Mouse (Mus musculus) megakaryocyte, embryonic 14.5 days (primary cell): Measurements from ENCODE around the gene Ace2.

Source experiments
- FLI1 ChIP-seq: IDR thresholded peaks from 2 replicates; pipeline ENCODE4 v1.6.1; 2012; ENCODE audit warnings: low read length, inconsistent platforms, mixed read lengths
- GATA1 ChIP-seq: IDR thresholded peaks from 3 replicates; pipeline ENCODE4 v1.6.1; 2012; ENCODE audit warnings: mixed read lengths, low read length, inconsistent platforms, borderline replicate concordance

DNA sequence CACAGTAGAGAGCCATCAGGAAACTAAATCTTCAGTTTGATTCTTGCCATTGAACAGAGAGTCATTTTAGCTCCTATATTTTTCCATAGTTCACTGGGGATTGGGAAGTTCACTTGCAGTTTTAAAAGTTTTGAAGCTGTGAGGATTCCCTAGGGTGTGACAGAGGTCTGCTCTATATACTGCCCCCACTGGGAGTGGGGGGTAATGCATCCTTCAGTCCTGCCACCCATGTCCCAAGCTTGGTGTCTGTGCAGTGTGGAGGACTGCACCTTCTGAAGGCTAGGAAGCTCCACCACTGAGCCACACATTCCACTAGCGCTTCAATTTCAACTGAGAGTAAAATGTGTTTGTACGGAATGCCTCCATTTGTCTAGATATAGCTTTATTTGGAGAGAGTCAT lies 82.9 kb downstream of the Ace2 start:
- no peak for TF ChIP-seq FLI1
- no peak for TF ChIP-seq GATA1
